Mouse (Mus musculus) stomach, postnatal 0 days (tissue): ENCODE data around the gene Ube2d1. TPM values are rescaled to one million over a fixed set of nuclear protein-coding genes. Genes with fewer than 3 reads are reported as not detected.
A peak's percentile ranks its signal among the peaks of the same experiment; 100 is the strongest.

Experiments
- ATAC-seq: fragments of 200-750 bp; cut with Nextera tagmentation; 2 replicates; pipeline ENCODE4 v1.8.0; 2017; ENCODE audit not compliant: low FRiP score, low TSS enrichment
- DNase-seq: peaks from one replicate; pipeline ENCODE4 v3.0.0-alpha.2; 2016; ENCODE audit warnings: low spot score
- H3K27ac ChIP-seq: fragments of 300-500 bp; sonication (generic); replicated peaks from 2 replicates; pipeline ENCODE4 v1.5.1; 2014; ENCODE audit warnings: mild to moderate bottlenecking, control low read depth
- H3K27me3 ChIP-seq: fragments of 300-500 bp; sonication (generic); 2 replicates; pipeline ENCODE4 v1.6.1; 2014; ENCODE audit warnings: low read length; ENCODE audit not compliant: control insufficient read depth, insufficient read depth
- H3K36me3 ChIP-seq: fragments of 300-500 bp; sonication (generic); 2 replicates; pipeline ENCODE4 v1.6.1; 2014; ENCODE audit warnings: low read length, mixed read lengths; ENCODE audit not compliant: control insufficient read depth, insufficient read depth
- H3K4me1 ChIP-seq: fragments of 300-500 bp; sonication (generic); replicated peaks from 2 replicates; pipeline ENCODE4 v1.6.1; 2014; ENCODE audit warnings: antibody characterized with exemption; ENCODE audit not compliant: control insufficient read depth, insufficient read depth
- H3K4me2 ChIP-seq: fragments of 300-500 bp; sonication (generic); replicated peaks from 2 replicates; pipeline ENCODE4 v1.6.1; 2014; ENCODE audit warnings: low read depth, mild to moderate bottlenecking, control low read depth, moderate library complexity
- H3K4me3 ChIP-seq: fragments of 300-500 bp; sonication (generic); 2 replicates; pipeline ENCODE4 v1.5.1; 2014; ENCODE audit warnings: low read depth, low read length, control low read depth
- H3K9ac ChIP-seq: fragments of 300-500 bp; sonication (generic); 2 replicates; pipeline ENCODE4 v1.6.1; 2014; ENCODE audit warnings: mild to moderate bottlenecking, low read length, control low read depth, mixed read lengths
- H3K9me3 ChIP-seq: fragments of 300-500 bp; sonication (generic); 2 replicates; pipeline ENCODE4 v1.6.1; 2016; ENCODE audit warnings: low read length; ENCODE audit not compliant: control insufficient read depth
- CTCF ChIP-seq: IDR thresholded peaks from 2 replicates; pipeline ENCODE4 v1.5.1; 2016; ENCODE audit warnings: antibody characterized with exemption, low read depth, mild to moderate bottlenecking, moderate library complexity
- EP300 ChIP-seq: optimal IDR thresholded peaks from 2 replicates; pipeline ENCODE3; 2016; ENCODE audit warnings: antibody characterized with exemption
- WGBS: fragments of 180-500 bp; shearing (Covaris S2); extraction: QIAGEN DNeasy Blood & Tissue Kit; methylation state at CpG from one replicate; pipeline ENCODE4 v1.1.7; 2014; 5-methylcytosine and 5-hydroxymethylcytosine counted together
- polyA plus RNA-seq: library from polyadenylated mRNA; unstranded; fragments of >200 nt; fragmentation: Nextera tagmentation; extraction: Ambion mirVana; gene quantifications from 2 replicates; pipeline ENCODE4 v1.2.1, GENCODE M21; 2015

The Ube2d1 gene
- polyA plus RNA-seq: 25.6 and 30.7 TPM in 2 replicates

- Histone ChIP-seq H3K4me1 (no peaks in the 10 kb centered on the region; the same call in 1 of the 2 replicates), H3K4me2 (peak within 1 kb of the TSS; percentile 89), H3K9ac (peak within 1 kb of the TSS; percentile 91), H3K27me3 (no peaks in the 10 kb centered on the region), H3K9me3 (no peaks in the 10 kb centered on the region), H3K4me3 (peak within 1 kb of the TSS; percentile 96), H3K36me3 (no peaks in the 10 kb centered on the region), H3K27ac (peak within 1 kb of the TSS; percentile 56)
- 0% methylated on average over 50 of the region's 50 CpGs for WGBS
- TF ChIP-seq CTCF: no peak
- no peak for TF ChIP-seq EP300
- peak; percentile 96 for ATAC-seq
- DNase-seq: peak; percentile 91
Measured at GRCm38 (mm10) chr10:71285126-71285580, at the start of gene Ube2d1. Gene Ube2d1, minus strand, starts transcription at chr10:71285262.

- TF ChIP-seq CTCF: no peak
- TF ChIP-seq EP300: no peak
- no peaks in the 10 kb centered on the region for H3K9me3 ChIP-seq
- no peak overlapping the region for H3K27ac ChIP-seq
- H3K36me3 ChIP-seq: peaks cover 5% of the 10 kb centered on the region; the same call in 1 of the 2 replicates
- H3K4me3 ChIP-seq: no peak overlapping the region
- no peaks in the 10 kb centered on the region for H3K27me3 ChIP-seq
- WGBS: 93% methylated on average over 9 of the region's 9 CpGs
- ATAC-seq (no peak), DNase-seq (no peak)
- no peak overlapping the region for H3K9ac ChIP-seq
- H3K4me2 ChIP-seq: no peak overlapping the region
- no peaks in the 10 kb centered on the region for H3K4me1 ChIP-seq
Measured at GRCm38 (mm10) chr10:71332859-71333258, 47.8 kb upstream of the Ube2d1 start.

GRCm38 (mm10) chr10:71332376-71332775 lies 47.3 kb upstream of the Ube2d1 start:
- Histone ChIP-seq H3K27ac (no peak overlapping the region), H3K9ac (no peak overlapping the region), H3K4me2 (no peak overlapping the region), H3K9me3 (no peaks in the 10 kb centered on the region), H3K36me3 (peaks cover 5% of the 10 kb centered on the region; the same call in 1 of the 2 replicates), H3K4me1 (no peaks in the 10 kb centered on the region), H3K27me3 (no peaks in the 10 kb centered on the region), H3K4me3 (no peak overlapping the region)
- no peak for DNase-seq
- 90% methylated on average over 4 of the region's 4 CpGs for WGBS
- no peak for ATAC-seq
- peak; percentile 58 for TF ChIP-seq CTCF
- TF ChIP-seq EP300: no peak

GRCm38 (mm10) chr10:71331908-71332307 lies 46.8 kb upstream of the Ube2d1 start:
- TF ChIP-seq EP300 (no peak), CTCF (no peak)
- no peak overlapping the region for H3K4me3 ChIP-seq
- no peak for DNase-seq
- 95% methylated on average over 7 of the region's 7 CpGs for WGBS
- no peaks in the 10 kb centered on the region for H3K9me3 ChIP-seq
- ATAC-seq: no peak
- no peaks in the 10 kb centered on the region for H3K4me1 ChIP-seq
- H3K36me3 ChIP-seq: peaks cover 5% of the 10 kb centered on the region; the same call in 1 of the 2 replicates
- no peak overlapping the region for H3K27ac ChIP-seq
- H3K27me3 ChIP-seq: no peaks in the 10 kb centered on the region
- H3K4me2 ChIP-seq: no peak overlapping the region
- no peak overlapping the region for H3K9ac ChIP-seq

- Histone ChIP-seq H3K27me3 (no peaks in the 10 kb centered on the region), H3K36me3 (no peaks in the 10 kb centered on the region; the same call in 1 of the 2 replicates), H3K9ac (no peak overlapping the region), H3K27ac (no peak overlapping the region), H3K4me1 (no peaks in the 10 kb centered on the region), H3K4me2 (no peak overlapping the region), H3K9me3 (no peaks in the 10 kb centered on the region), H3K4me3 (no peak overlapping the region)
- 95% methylated on average over 12 of the region's 12 CpGs for WGBS
- TF ChIP-seq CTCF (no peak), EP300 (no peak)
- ATAC-seq (no peak), DNase-seq (no peak)
Measured at GRCm38 (mm10) chr10:71330070-71330469, 45.0 kb upstream of the Ube2d1 start.

- DNase-seq: no peak
- Histone ChIP-seq H3K9me3 (no peaks in the 10 kb centered on the region), H3K27ac (no peak overlapping the region), H3K36me3 (no peaks in the 10 kb centered on the region; the same call in 1 of the 2 replicates), H3K4me2 (no peak overlapping the region), H3K4me1 (no peaks in the 10 kb centered on the region), H3K27me3 (no peaks in the 10 kb centered on the region), H3K4me3 (no peak overlapping the region), H3K9ac (no peak overlapping the region)
- TF ChIP-seq CTCF: no peak
- ATAC-seq: no peak
- 93% methylated on average over 6 of the region's 6 CpGs for WGBS
Measured at GRCm38 (mm10) chr10:71329295-71329694, 44.2 kb upstream of the Ube2d1 start.
